Comparison of ENCODE assay signal across 8 mouse cellular contexts in genomic region chr16:4725780-4726527, GRCm38 (mm10). TPM values are rescaled to one million over a fixed set of nuclear protein-coding genes. Genes with fewer than 3 reads are reported as not detected.
A peak's percentile ranks its signal among the peaks of the same experiment; 100 is the strongest.
DNase-seq lines count a peak whose midpoint lies in the region; ATAC-seq and TF ChIP-seq lines count a peak whose summit lies in the region.

Gene Hmox2, plus strand, starts transcription at chr16:4726361.

- peak within 1 kb of the TSS; percentile 7; the same call in 1 of the 2 replicates for H3K27ac ChIP-seq in CH12.LX (ENCODE audit: insufficient read depth, low read depth)
- peak within 1 kb of the TSS; percentile 76 for H3K27ac ChIP-seq in forebrain, embryonic 12.5 days
- H3K27ac ChIP-seq in heart, postnatal 0 days (ENCODE audit: low read depth) = peak within 1 kb of the TSS; percentile 88
- H3K27ac ChIP-seq in liver, embryonic 16.5 days (ENCODE audit: low read length) = peak within 1 kb of the TSS; percentile 85
- peak within 1 kb of the TSS; percentile 79 for H3K27ac ChIP-seq in neural tube, embryonic 13.5 days (replicated peaks)
- H3K27ac ChIP-seq in testis, adult 2 months (ENCODE audit: control insufficient read depth, insufficient read depth, low read depth, low read length) = peak within 1 kb of the TSS; percentile 91

- TF ChIP-seq POLR2A in CH12.LX (IDR thresholded peaks at IDR 0.05; ENCODE audit: low read depth, low read length) = peak; percentile 97
- peak; percentile 98 for TF ChIP-seq POLR2A in testis, adult 2 months (IDR thresholded peaks at IDR 0.05; ENCODE audit: control insufficient read depth, low read depth, low read length)

- TF ChIP-seq CTCF in CH12.LX (conservative IDR thresholded peaks at IDR 0.05 in 1 of 2, IDR thresholded peaks at IDR 0.05 in 1 of 2; ENCODE audit: low read depth in 2 of 2, low read length in 2 of 2) = no peak
- TF ChIP-seq CTCF in heart, postnatal 0 days (IDR thresholded peaks at IDR 0.05; ENCODE audit: low read depth) = no peak
- TF ChIP-seq CTCF in testis, adult 2 months (IDR thresholded peaks at IDR 0.05; ENCODE audit: control insufficient read depth, insufficient read depth, insufficient replicate concordance, low read depth, low read length) = no peak

- DNase-seq in CH12.LX (ENCODE audit: extremely low read depth) = peak; percentile 92
- DNase-seq in c-Kit-positive CD71-positive TER-119-negative erythroid progenitor cells, embryonic 14.5 days (ENCODE audit: low read depth) = peak; percentile 84
- DNase-seq in heart, postnatal 0 days (ENCODE audit: low spot score) = peak; percentile 90
- DNase-seq in kidney, postnatal 4 days = peak; percentile 96 to 97

- peak; percentile 97 for ATAC-seq in forebrain, embryonic 12.5 days (ENCODE audit: low FRiP score)
- peak; percentile 95 for ATAC-seq in heart, postnatal 0 days (ENCODE audit: insufficient read depth, low read depth)
- peak; percentile 96 for ATAC-seq in liver, embryonic 16.5 days (ENCODE audit: low read depth)
- ATAC-seq in neural tube, embryonic 13.5 days (ENCODE audit: low read depth) = peak; percentile 94

- TF ChIP-seq EP300 in CH12.LX (IDR thresholded peaks at IDR 0.05; ENCODE audit: low read length) = no peak
- TF ChIP-seq EP300 in heart, postnatal 0 days (IDR thresholded peaks at IDR 0.05; ENCODE audit: low read depth) = no peak

- WGBS in forebrain, embryonic 12.5 days = 6% methylated on average over 35 of the region's 35 CpGs
- 5% methylated on average over 35 of the region's 35 CpGs for WGBS in heart, postnatal 0 days
- 4% methylated on average over 35 of the region's 35 CpGs for WGBS in liver, embryonic 16.5 days (ENCODE audit: insufficient replicate concordance)
- 6% methylated on average over 35 of the region's 35 CpGs for WGBS in neural tube, embryonic 13.5 days

- H3K79me2 ChIP-seq in CH12.LX (replicated peaks; ENCODE audit: control insufficient read depth, extremely low read depth, insufficient read depth, poor library complexity, severe bottlenecking) = peaks cover 36% of the 10 kb centered on the region

- in situ Hi-C loops in CH12.LX (cut with MboI; ENCODE audit: low pct_ligation_motif_present, low pct_unique_long_range_greater_than_20kb, low sequenced_read_pairs) = no loop called here

- no peaks in the 10 kb centered on the region for H3K36me3 ChIP-seq in CH12.LX (replicated peaks in 1 of 2; ENCODE audit: control insufficient read depth in 1 of 2, insufficient read depth in 1 of 2, low read length in 1 of 2)
- H3K36me3 ChIP-seq in forebrain, embryonic 12.5 days (replicated peaks) = no peaks in the 10 kb centered on the region
- no peaks in the 10 kb centered on the region for H3K36me3 ChIP-seq in heart, postnatal 0 days (replicated peaks; ENCODE audit: control insufficient read depth, insufficient read depth, low read length)
- no peaks in the 10 kb centered on the region for H3K36me3 ChIP-seq in liver, embryonic 16.5 days (ENCODE audit: control insufficient read depth, insufficient read depth)
- no peaks in the 10 kb centered on the region for H3K36me3 ChIP-seq in neural tube, embryonic 13.5 days
- H3K36me3 ChIP-seq in testis, adult 2 months (ENCODE audit: control insufficient read depth, insufficient read depth, low read length) = no peaks in the 10 kb centered on the region

- TF ChIP-seq RAD21 in CH12.LX (IDR thresholded peaks at IDR 0.05; ENCODE audit: low read depth, low read length) = no peak

- H3K4me2 ChIP-seq in CH12.LX (ENCODE audit: insufficient read depth, low read depth, poor library complexity, severe bottlenecking) = peak within 1 kb of the TSS; percentile 89
- peak within 1 kb of the TSS; percentile 92 for H3K4me2 ChIP-seq in forebrain, embryonic 12.5 days
- H3K4me2 ChIP-seq in heart, postnatal 0 days (ENCODE audit: low read depth, low read length) = peak within 1 kb of the TSS; percentile 61
- H3K4me2 ChIP-seq in liver, embryonic 16.5 days (ENCODE audit: low read depth, low read length) = peak within 1 kb of the TSS; percentile 95
- peak within 1 kb of the TSS; percentile 88 for H3K4me2 ChIP-seq in neural tube, embryonic 13.5 days

- peak within 1 kb of the TSS; percentile 76 to 80 (median 76) for H3K4me3 ChIP-seq in CH12.LX (replicated peaks in 1 of 3; ENCODE audit: low read depth in 2 of 3, low read length in 2 of 3, poor library complexity in 1 of 3)
- peak within 1 kb of the TSS; percentile 85 for H3K4me3 ChIP-seq in forebrain, embryonic 12.5 days (replicated peaks)
- peak within 1 kb of the TSS; percentile 88 for H3K4me3 ChIP-seq in heart, postnatal 0 days (ENCODE audit: low read depth, low read length)
- H3K4me3 ChIP-seq in liver, embryonic 16.5 days (ENCODE audit: low read depth, low read length) = peak within 1 kb of the TSS; percentile 89
- H3K4me3 ChIP-seq in neural tube, embryonic 13.5 days = peak within 1 kb of the TSS; percentile 77
- peak within 1 kb of the TSS; percentile 98 for H3K4me3 ChIP-seq in testis, adult 2 months (ENCODE audit: control insufficient read depth, low read depth, low read length)

- H3K9ac ChIP-seq in CH12.LX (ENCODE audit: insufficient read depth, low read depth) = peak within 1 kb of the TSS; percentile 84
- H3K9ac ChIP-seq in forebrain, embryonic 12.5 days = peak within 1 kb of the TSS; percentile 85
- peak within 1 kb of the TSS; percentile 88 for H3K9ac ChIP-seq in heart, postnatal 0 days (replicated peaks; ENCODE audit: low read depth, low read length)
- peak within 1 kb of the TSS; percentile 95 for H3K9ac ChIP-seq in liver, embryonic 16.5 days (ENCODE audit: low read depth, low read length)
- peak within 1 kb of the TSS; percentile 83 for H3K9ac ChIP-seq in neural tube, embryonic 13.5 days

- dilution Hi-C loops in CH12.LX (cut with MboI; ENCODE audit: extremely low pct_ligation_motif_present, extremely low pct_unique_long_range_greater_than_20kb, low sequenced_read_pairs) = no loop called here

- no peaks in the 10 kb centered on the region for H3K9me3 ChIP-seq in CH12.LX (replicated peaks; ENCODE audit: low read length)
- no peaks in the 10 kb centered on the region for H3K9me3 ChIP-seq in forebrain, embryonic 12.5 days
- H3K9me3 ChIP-seq in heart, postnatal 0 days (replicated peaks; ENCODE audit: control insufficient read depth, low read length) = no peaks in the 10 kb centered on the region
- no peaks in the 10 kb centered on the region for H3K9me3 ChIP-seq in liver, embryonic 16.5 days (replicated peaks; ENCODE audit: control insufficient read depth, low read length)
- no peaks in the 10 kb centered on the region for H3K9me3 ChIP-seq in neural tube, embryonic 13.5 days

- H3K4me1 ChIP-seq in CH12.LX (ENCODE audit: control insufficient read depth in 1 of 2, insufficient read depth in 2 of 2) = peaks cover 6 to 56% of the 10 kb centered on the region in 2 experiments
- H3K4me1 ChIP-seq in forebrain, embryonic 12.5 days = peaks cover 12% of the 10 kb centered on the region
- H3K4me1 ChIP-seq in heart, postnatal 0 days (ENCODE audit: control insufficient read depth, insufficient read depth) = peaks cover 11% of the 10 kb centered on the region
- peaks cover 13% of the 10 kb centered on the region for H3K4me1 ChIP-seq in liver, embryonic 16.5 days (ENCODE audit: control insufficient read depth, low read depth, low read length)
- H3K4me1 ChIP-seq in neural tube, embryonic 13.5 days (replicated peaks) = peaks cover 17% of the 10 kb centered on the region
- 0 out of 2 replicates have a peak, but pooled peaks cover 2% of the 10 kb centered on the region for H3K4me1 ChIP-seq in testis, adult 2 months (ENCODE audit: control insufficient read depth, insufficient read depth, low read length)

- no peaks in the 10 kb centered on the region for H3K27me3 ChIP-seq in CH12.LX (replicated peaks)
- peaks cover 5% of the 10 kb centered on the region; the same call in 1 of the 2 replicates for H3K27me3 ChIP-seq in forebrain, embryonic 12.5 days
- H3K27me3 ChIP-seq in heart, postnatal 0 days (ENCODE audit: control insufficient read depth, insufficient read depth, low read length) = no peaks in the 10 kb centered on the region
- H3K27me3 ChIP-seq in liver, embryonic 16.5 days (ENCODE audit: control insufficient read depth, insufficient read depth, low read depth, low read length) = no peaks in the 10 kb centered on the region
- no peaks in the 10 kb centered on the region for H3K27me3 ChIP-seq in neural tube, embryonic 13.5 days
- H3K27me3 ChIP-seq in testis, adult 2 months (ENCODE audit: control insufficient read depth, insufficient read depth, low read length) = no peaks in the 10 kb centered on the region

TF ChIP-seq in CH12.LX, 34 proteins besides CTCF, POLR2A, EP300 and RAD21 (continues in another document):
- peak; percentile 73; the same call in 1 of the 2 replicates for TF ChIP-seq MXI1 (IDR thresholded peaks at IDR 0.05; ENCODE audit: low read depth, low read length)
- TF ChIP-seq HCFC1 (IDR thresholded peaks at IDR 0.05; ENCODE audit: low read depth, low read length) = peak; percentile 47
- peak; percentile 88 for TF ChIP-seq NRF1 (IDR thresholded peaks at IDR 0.05; ENCODE audit: low read depth, low read length)
- peak; percentile 83 for TF ChIP-seq TBP (conservative IDR thresholded peaks at IDR 0.05; ENCODE audit: low read depth, low read length)
- no peak; the same call in 1 of the 2 replicates for TF ChIP-seq IRF4 (IDR thresholded peaks at IDR 0.05; ENCODE audit: low read depth, low read length)
- 0 out of 2 replicates have a peak, but pooled peaks have one; percentile 1 for TF ChIP-seq UBTF (IDR thresholded peaks at IDR 0.05; ENCODE audit: low read depth, low read length)
- no peak for TF ChIP-seq JUND (conservative IDR thresholded peaks at IDR 0.05; ENCODE audit: low read depth, low read length)
- TF ChIP-seq NELFE (IDR thresholded peaks at IDR 0.05; ENCODE audit: low read depth, low read length) = peak; percentile 91; the same call in 1 of the 2 replicates
- TF ChIP-seq PAX5 (IDR thresholded peaks at IDR 0.05; ENCODE audit: low read length) = no peak
- TF ChIP-seq ELF1 (IDR thresholded peaks at IDR 0.05; ENCODE audit: low read depth, low read length) = 0 out of 2 replicates have a peak, but pooled peaks have one; percentile 6
- peak; percentile 96 for TF ChIP-seq TCF12 (IDR thresholded peaks at IDR 0.05; ENCODE audit: low read depth, low read length)
- TF ChIP-seq SIN3A (IDR thresholded peaks at IDR 0.05; ENCODE audit: low read length) = no peak
- peak; percentile 94 for TF ChIP-seq ZMIZ1 (IDR thresholded peaks at IDR 0.05; ENCODE audit: low read depth, low read length)

RNA-seq across cellular contexts. Expression of gene Hmox2, which starts in this region (rescaled TPM):
- 72.3 and 73.2 TPM in 2 replicates for total RNA-seq in CH12.LX (2012; rRNA removed)
- 74.0 and 80.4 TPM in 2 replicates for total RNA-seq in CH12.LX (2014; rRNA removed)
- polyA plus RNA-seq in CH12.LX (2012; ENCODE audit: insufficient read length, low read depth) = 91.9 and 121 TPM in 2 replicates
- 70.7 and 73.5 TPM in 2 replicates for polyA plus RNA-seq in forebrain, embryonic 12.5 days (2016; fragmentation: Nextera tagmentation; extraction: Ambion mirVana)
- total RNA-seq in heart, postnatal 0 days (2014; rRNA removed; ENCODE audit: low replicate concordance) = 53.1 and 56.8 TPM in 2 replicates
- polyA plus RNA-seq in heart, postnatal 0 days (2015; fragmentation: Nextera tagmentation; extraction: Ambion mirVana) = 87.0 and 91.1 TPM in 2 replicates
- polyA plus RNA-seq in liver, embryonic 16.5 days (2015; fragmentation: Nextera tagmentation; extraction: Ambion mirVana) = 39.1 and 39.2 TPM in 2 replicates
- polyA plus RNA-seq in neural tube, embryonic 13.5 days (2015; fragmentation: Nextera tagmentation; extraction: Ambion mirVana) = 102 and 108 TPM in 2 replicates
- polyA plus RNA-seq in testis, adult 2 months (2012; rRNA removed) = 538 and 552 TPM in 2 replicates

Comparison
In these comparisons a context has a peak if more than half of its experiments do, and no peak if none do; other contexts are left out.
1. Peak in every context shown above with its lines: DNase-seq, ATAC-seq, H3K4me3 ChIP-seq and H3K27ac ChIP-seq.
2. H3K27ac ChIP-seq: peak in every context shown above with its lines; median percentile 91 in testis, adult 2 months; 88 in heart, postnatal 0 days; 85 in liver, embryonic 16.5 days; 79 in neural tube, embryonic 13.5 days; 76 in forebrain, embryonic 12.5 days; 7 in CH12.LX.